Mouse (Mus musculus): ENCODE data around the gene 0610037L13Rik.

0610037L13Rik gene

GRCm38 (mm10) chr4:107920336-107920735 lies 30.7 kb downstream of the 0610037L13Rik start:
- DNase-seq (ENCODE audit: low read depth): no peak

GRCm38 (mm10) chr4:107921152-107921695 lies 31.6 kb downstream of the 0610037L13Rik start:
- no peak for DNase-seq (ENCODE audit: low read depth)

- no peak for DNase-seq (ENCODE audit: low read depth)
Observed at GRCm38 (mm10) chr4:107921952-107922351, 32.3 kb downstream of the 0610037L13Rik start.

- peak; percentile 92 for DNase-seq (ENCODE audit: low read depth)
Observed at GRCm38 (mm10) chr4:107923145-107923802, 33.7 kb downstream of the 0610037L13Rik start, which contains the start of gene Cpt2. Gene Cpt2 (minus strand): TSS chr4:107923610.

- DNase-seq (ENCODE audit: low read depth): no peak
Observed at GRCm38 (mm10) chr4:107923803-107924194, 34.2 kb downstream of the 0610037L13Rik start.

GRCm38 (mm10) chr4:107928269-107928668 lies 38.7 kb downstream of the 0610037L13Rik start:
- no peak for DNase-seq (ENCODE audit: low read depth)

- DNase-seq (ENCODE audit: low read depth): no peak
Observed at GRCm38 (mm10) chr4:107928726-107929125, 39.1 kb downstream of the 0610037L13Rik start.

- DNase-seq (ENCODE audit: low read depth): no peak
Observed at GRCm38 (mm10) chr4:107931453-107931852, 41.8 kb downstream of the 0610037L13Rik start.

- DNase-seq (ENCODE audit: low read depth): no peak
Observed at GRCm38 (mm10) chr4:107933239-107933638, 43.6 kb downstream of the 0610037L13Rik start.

- peak; percentile 24 for DNase-seq (ENCODE audit: low read depth)
Observed at GRCm38 (mm10) chr4:107935254-107935653, 45.6 kb downstream of the 0610037L13Rik start.

GRCm38 (mm10) chr4:107937338-107937737 lies 47.7 kb downstream of the 0610037L13Rik start:
- DNase-seq (ENCODE audit: low read depth): no peak

GRCm38 (mm10) chr4:107938124-107938523 lies 48.5 kb downstream of the 0610037L13Rik start:
- DNase-seq (ENCODE audit: low read depth): no peak

GRCm38 (mm10) chr4:107942741-107943140 lies 53.1 kb downstream of the 0610037L13Rik start:
- DNase-seq (ENCODE audit: low read depth): no peak

GRCm38 (mm10) chr4:107944141-107944540 lies 54.5 kb downstream of the 0610037L13Rik start:
- no peak for DNase-seq (ENCODE audit: low read depth)
